In the genomic region with DNA sequence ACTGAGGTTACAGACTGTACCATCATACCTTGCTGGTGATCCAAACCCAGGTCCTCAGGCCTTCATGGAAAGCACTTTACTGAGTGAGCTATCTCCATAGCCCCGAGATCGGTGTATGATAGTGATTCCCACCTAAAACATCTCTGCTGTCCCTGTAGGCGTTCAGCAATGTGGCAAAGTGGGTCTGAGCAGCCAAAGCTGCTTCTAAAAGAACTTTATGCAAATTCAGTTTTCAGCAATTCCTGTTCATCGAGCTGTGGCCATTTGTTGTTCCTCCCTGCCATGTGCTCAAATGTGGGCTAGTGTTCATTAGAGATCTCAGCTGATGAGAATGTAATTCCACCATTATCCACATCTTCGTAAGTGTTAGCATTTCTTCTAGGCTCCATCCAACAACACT, we compare ENCODE assay signal across 16 mouse cellular contexts. TPM values are rescaled to one million over a fixed set of nuclear protein-coding genes. Genes with fewer than 3 reads are reported as not detected.
"Had no signal": no experiment of that assay in that cellular context is flagged by ENCODE, and none has a peak within 500 bp of the region (broad histone marks: within the 10 kb centered on the region; RNA-seq: fewer than 3 reads in every experiment).

No protein-coding gene starts in this region.

- H3K36me3 ChIP-seq: liver, embryonic 13.5 days had no signal

- H3K9ac ChIP-seq: liver, embryonic 13.5 days had no signal

- H3K4me3 ChIP-seq: left cerebral cortex, adult 2 months; liver, embryonic 13.5 days had no signal

- H3K27me3 ChIP-seq: liver, embryonic 13.5 days had no signal

- H3K27ac ChIP-seq: left cerebral cortex, adult 2 months; liver, embryonic 13.5 days had no signal

- H3K4me2 ChIP-seq: liver, embryonic 13.5 days; midbrain, embryonic 11.5 days had no signal

- H3K9me3 ChIP-seq: liver, embryonic 13.5 days had no signal

- DNase-seq: kidney, adult 2 months; kidney, postnatal 10 days; kidney, postnatal 36 days; layer of hippocampus, postnatal 36 days; liver, embryonic 13.5 days; lung, adult 2 months; lung, postnatal 14 days; lung, postnatal 4 days; midbrain, embryonic 14.5 days; thymus, adult 2 months; thymus, postnatal 14 days; thymus, postnatal 4 days had no signal

RNA-seq across cellular contexts. Expression of gene Slc5a5, which starts 33.8 kb away (rescaled TPM):
- total RNA-seq: liver, adult 2 months; megakaryocyte-erythroid progenitor cell, adult 5-6 weeks had no signal
- polyA plus RNA-seq: liver, adult 2 months had no signal
